Mouse (Mus musculus) MEL (cell line): ENCODE results near the gene Med16. TPM values are rescaled to one million over a fixed set of nuclear protein-coding genes. Genes with fewer than 3 reads are reported as not detected.

Experiments
- DNase-seq: peaks from one replicate; pipeline ENCODE4 v3.0.0; 2011; ENCODE audit warnings: low read depth, low spot score
- H3K27ac ChIP-seq: 2 replicates; pipeline ENCODE4 v1.5.1; 2012; ENCODE audit warnings: low read depth, mild to moderate bottlenecking, control low read depth, low read length, moderate library complexity; ENCODE audit not compliant: control insufficient read depth
- H3K27me3 ChIP-seq, 2 experiments: fragments of 150-350 bp in 1 of 2; sonication (generic) in 1 of 2; 2 replicates each; pipeline ENCODE4 v1.6.1; 2012; ENCODE audit warnings: low read length in 2 of 2, mild to moderate bottlenecking in 2 of 2, improper control_type of control experiment in 1 of 2, moderate library complexity in 1 of 2; ENCODE audit not compliant: insufficient read depth in 2 of 2, control insufficient read depth in 1 of 2
- H3K36me3 ChIP-seq, 2 experiments: 2 replicates each; pipeline ENCODE4 v1.6.1; 2012 to 2014; ENCODE audit warnings: low read length in 2 of 2, improper control_type of control experiment in 1 of 2, inconsistent platforms in 1 of 2, mild to moderate bottlenecking in 1 of 2; ENCODE audit not compliant: insufficient read depth in 2 of 2, control insufficient read depth in 1 of 2
- H3K4me1 ChIP-seq, 2 experiments: fragments of 150-350 bp in 1 of 2; sonication (generic) in 1 of 2; 2 replicates each; pipeline ENCODE4 v1.6.1; 2012; ENCODE audit warnings: low read length in 2 of 2, improper control_type of control experiment in 1 of 2, mild to moderate bottlenecking in 1 of 2; ENCODE audit not compliant: insufficient read depth in 2 of 2, control insufficient read depth in 1 of 2
- H3K4me3 ChIP-seq, 2 experiments: fragments of 150-350 bp in 1 of 2; sonication (generic) in 1 of 2; 2 replicates each; pipeline ENCODE4 v1.5.1; 2012; ENCODE audit warnings: low read depth in 2 of 2, low read length in 2 of 2, mild to moderate bottlenecking in 2 of 2, moderate library complexity in 2 of 2, control low read depth in 1 of 2, improper control_type of control experiment in 1 of 2; ENCODE audit not compliant: control insufficient read depth in 1 of 2, insufficient read depth in 1 of 2
- H3K79me2 ChIP-seq: 2 replicates; pipeline ENCODE4 v1.6.1; 2012; ENCODE audit warnings: mild to moderate bottlenecking, low read length, moderate library complexity; ENCODE audit not compliant: control insufficient read depth, poor library complexity, insufficient read depth
- H3K9ac ChIP-seq: 2 replicates; pipeline ENCODE4 v1.6.1; 2012; ENCODE audit warnings: low read depth, mild to moderate bottlenecking, control low read depth, low read length, moderate library complexity; ENCODE audit not compliant: control insufficient read depth, poor library complexity, severe bottlenecking
- H3K9me3 ChIP-seq: fragments of 150-350 bp; sonication (generic); replicated peaks from 2 replicates; pipeline ENCODE4 v1.6.1; 2012; ENCODE audit warnings: mild to moderate bottlenecking, low read length, improper control_type of control experiment, moderate library complexity; ENCODE audit not compliant: insufficient read depth
- BHLHE40 ChIP-seq: IDR thresholded peaks from 2 replicates; pipeline ENCODE4 v1.6.1; 2012; ENCODE audit warnings: low read depth, mild to moderate bottlenecking, inconsistent platforms, low read length, improper control_type of control experiment, borderline replicate concordance
- E2F4 ChIP-seq: IDR thresholded peaks from 2 replicates; pipeline ENCODE4 v1.6.1; 2011; ENCODE audit warnings: low read depth, low read length, improper control_type of control experiment, borderline replicate concordance
- EP300 ChIP-seq, 2 experiments: IDR thresholded peaks; 2 replicates each; pipeline ENCODE4 v1.6.1; 2011; ENCODE audit warnings: improper control_type of control experiment in 2 of 2, low read length in 2 of 2, low read depth in 1 of 2, mild to moderate bottlenecking in 1 of 2
- ETS1 ChIP-seq: IDR thresholded peaks from 2 replicates; pipeline ENCODE4 v1.6.1; 2012; ENCODE audit warnings: low read depth, mild to moderate bottlenecking, inconsistent platforms, low read length, improper control_type of control experiment, moderate library complexity
- GATA1 ChIP-seq: IDR thresholded peaks from 2 replicates; pipeline ENCODE4 v1.6.1; 2011; ENCODE audit warnings: low read depth, low read length, improper control_type of control experiment
- MAFK ChIP-seq: IDR thresholded peaks from 2 replicates; pipeline ENCODE4 v1.6.1; 2011; ENCODE audit warnings: low read depth, mild to moderate bottlenecking, low read length, improper control_type of control experiment, borderline replicate concordance
- MAX ChIP-seq: IDR thresholded peaks from 2 replicates; pipeline ENCODE4 v1.6.1; 2011; ENCODE audit warnings: low read length, improper control_type of control experiment
- MAZ ChIP-seq: IDR thresholded peaks from 2 replicates; pipeline ENCODE4 v1.6.1; 2012; ENCODE audit warnings: low read depth, mild to moderate bottlenecking, inconsistent platforms, low read length, improper control_type of control experiment
- MEF2A ChIP-seq: IDR thresholded peaks from 2 replicates; pipeline ENCODE4 v1.6.1; 2014; ENCODE audit warnings: low read depth, mild to moderate bottlenecking, inconsistent platforms, low read length, improper control_type of control experiment; ENCODE audit not compliant: poor library complexity, insufficient replicate concordance, severe bottlenecking; ENCODE audit errors: extremely low read depth
- MXI1 ChIP-seq: IDR thresholded peaks from 2 replicates; pipeline ENCODE4 v1.6.1; 2011; ENCODE audit warnings: mild to moderate bottlenecking, low read depth, low read length, improper control_type of control experiment
- MYB ChIP-seq: IDR thresholded peaks from 2 replicates; pipeline ENCODE4 v1.6.1; 2011; ENCODE audit warnings: mild to moderate bottlenecking, low read depth, low read length, improper control_type of control experiment
- NRF1 ChIP-seq: IDR thresholded peaks from 2 replicates; pipeline ENCODE4 v1.6.1; 2014; ENCODE audit warnings: low read depth, mild to moderate bottlenecking, inconsistent platforms, low read length, improper control_type of control experiment, moderate library complexity; ENCODE audit not compliant: poor library complexity, insufficient read depth, severe bottlenecking
- POLR2A ChIP-seq, 2 experiments: IDR thresholded peaks; 2 replicates each; pipeline ENCODE4 v1.6.1; 2011 to 2012; ENCODE audit warnings: low read length in 2 of 2, mild to moderate bottlenecking in 2 of 2, control low read depth in 1 of 2, improper control_type of control experiment in 1 of 2, low read depth in 1 of 2, moderate library complexity in 1 of 2; ENCODE audit not compliant: control insufficient read depth in 1 of 2, insufficient read depth in 1 of 2, poor library complexity in 1 of 2
- POLR2AphosphoS2 ChIP-seq: IDR thresholded peaks from 2 replicates; pipeline ENCODE4 v1.6.1; 2011; ENCODE audit warnings: low read length, improper control_type of control experiment
- RAD21 ChIP-seq: IDR thresholded peaks from 2 replicates; pipeline ENCODE4 v1.6.1; 2011; ENCODE audit warnings: mild to moderate bottlenecking, low read depth, low read length, improper control_type of control experiment
- SIN3A ChIP-seq: IDR thresholded peaks from 2 replicates; pipeline ENCODE4 v1.6.1; 2012; ENCODE audit warnings: low read length, improper control_type of control experiment, inconsistent platforms
- TBP ChIP-seq: IDR thresholded peaks from 2 replicates; pipeline ENCODE4 v1.8.0; 2011; ENCODE audit warnings: low read depth, low read length, improper control_type of control experiment
- TCF12 ChIP-seq: IDR thresholded peaks from 2 replicates; pipeline ENCODE4 v1.6.1; 2014; ENCODE audit warnings: low read depth, mild to moderate bottlenecking, inconsistent platforms, low read length, improper control_type of control experiment, moderate library complexity
- UBTF ChIP-seq: IDR thresholded peaks from 2 replicates; pipeline ENCODE4 v1.6.1; 2012; ENCODE audit warnings: low read depth, mild to moderate bottlenecking, inconsistent platforms, low read length, improper control_type of control experiment, moderate library complexity, borderline replicate concordance; ENCODE audit not compliant: insufficient read depth
- ZC3H11A ChIP-seq: IDR thresholded peaks from 2 replicates; pipeline ENCODE4 v1.6.1; 2012; ENCODE audit warnings: low read depth, mild to moderate bottlenecking, inconsistent platforms, low read length, improper control_type of control experiment
- ZMIZ1 ChIP-seq: IDR thresholded peaks from 2 replicates; pipeline ENCODE4 v1.6.1; 2012; ENCODE audit warnings: low read depth, mild to moderate bottlenecking, inconsistent platforms, low read length, improper control_type of control experiment, moderate library complexity
- polyA plus RNA-seq, 2 experiments: library from polyadenylated mRNA; stranded (reverse) in 1 of 2; unstranded in 1 of 2; fragments of >175 nt in 1 of 2; fragments of >200 nt in 1 of 2; gene quantifications; 2 replicates each; pipeline versions ENCODE4 v1.2.1 to v1.2.4; 2012; ENCODE audit warnings: low replicate concordance in 2 of 2, low read depth in 1 of 2; ENCODE audit not compliant: insufficient read length in 2 of 2, insufficient read depth in 1 of 2, missing spikeins in 1 of 2
- total RNA-seq: library from RNA; depleted of rRNA; stranded (reverse); fragments of 300-350 nt; gene quantifications from 2 replicates; pipeline ENCODE4 v1.2.3, GENCODE M21; 2012

Gene Med16
- total and polyA plus RNA-seq, 3 experiments, result 17.3 to 41.2 TPM; not detected in 1

DNA sequence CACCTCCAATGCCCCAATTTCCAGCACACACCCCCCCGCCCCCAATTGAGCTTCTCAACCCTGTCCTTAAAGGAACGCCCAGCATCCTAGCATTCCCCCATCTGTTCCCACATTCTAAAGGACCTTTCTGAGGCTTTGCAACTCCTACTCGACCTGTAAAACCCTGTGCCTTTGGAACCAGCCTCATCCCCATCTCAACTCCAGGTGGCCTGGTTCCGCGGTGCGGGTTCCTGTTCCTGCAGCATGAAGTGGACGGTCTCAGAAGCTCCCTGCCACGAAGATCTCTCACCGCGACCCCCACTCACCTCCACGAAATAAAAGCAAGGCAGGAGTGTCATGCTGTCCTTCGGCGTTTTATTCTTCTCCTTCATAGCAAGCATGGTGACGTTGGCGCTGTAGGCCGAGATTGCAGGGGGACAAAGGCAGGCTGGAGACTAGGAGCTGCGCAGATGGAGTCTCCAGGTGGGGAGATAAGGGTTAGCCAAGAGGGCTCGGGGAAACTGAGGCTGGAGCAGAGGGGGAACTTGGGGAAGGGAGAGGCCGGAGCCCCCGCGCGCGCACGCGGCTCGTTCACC is 34.9 kb downstream of the Med16 start:
- H3K79me2 ChIP-seq, result no peaks in the 10 kb centered on the region
- peaks cover 6 to 16% of the 10 kb centered on the region in 2 experiments; a peak in 3 of 4 replicates for H3K4me1 ChIP-seq
- TF ChIP-seq E2F4 (no peak), UBTF (no peak), RAD21 (no peak), POLR2AphosphoS2 (no peak), ETS1 (no peak), BHLHE40 (no peak), MAX (no peak), TBP (no peak), MAFK (no peak), MAZ (no peak), MYB (no peak), GATA1 (no peak), NRF1 (no peak), MXI1 (no peak), POLR2A (IDR thresholded peaks at IDR 0.05; ENCODE audit: control insufficient read depth in 1 of 2, insufficient read depth in 1 of 2, low read depth in 1 of 2, low read length in 2 of 2, poor library complexity in 1 of 2) (no peak), ZMIZ1 (no peak), ZC3H11A (no peak), EP300 (IDR thresholded peaks at IDR 0.05; ENCODE audit: low read depth in 1 of 2, low read length in 2 of 2) (no peak)
- no peaks in the 10 kb centered on the region for H3K27me3 ChIP-seq
- peaks cover 0 to 9% of the 10 kb centered on the region in 2 experiments; a peak in 2 of 4 replicates for H3K36me3 ChIP-seq
- H3K4me3 ChIP-seq, result peak overlapping the region; percentile 23 to 31; a peak in 2 of 4 replicates
- no peak for DNase-seq
- H3K9me3 ChIP-seq, result no peaks in the 10 kb centered on the region
- H3K9ac ChIP-seq, result peak overlapping the region; percentile 40; the same call in 1 of the 2 replicates
- no peak overlapping the region for H3K27ac ChIP-seq

DNA sequence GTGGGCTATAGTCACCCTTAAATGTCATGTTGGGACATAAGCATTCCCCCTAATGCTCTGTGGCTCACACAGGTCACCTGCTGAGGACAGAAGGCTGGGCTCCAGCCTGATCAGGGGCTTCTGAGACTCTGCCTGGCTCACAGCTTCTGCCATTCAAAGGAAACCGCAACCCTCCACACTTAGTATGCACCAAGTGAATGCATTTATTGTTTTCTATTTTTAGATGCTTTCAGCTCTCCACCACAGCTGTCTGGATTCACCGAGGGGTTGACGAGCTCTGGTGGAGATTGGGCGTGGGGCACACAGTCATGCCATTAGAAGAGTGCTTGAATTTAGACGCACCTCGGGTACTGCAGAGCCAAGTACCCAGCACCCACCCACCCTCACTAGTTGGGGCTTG is 35.4 kb downstream of the Med16 start:
- Histone ChIP-seq H3K4me1 (peaks cover 6 to 16% of the 10 kb centered on the region in 2 experiments; a peak in 3 of 4 replicates), H3K27me3 (no peaks in the 10 kb centered on the region), H3K36me3 (peaks cover 0 to 9% of the 10 kb centered on the region in 2 experiments; a peak in 2 of 4 replicates), H3K79me2 (no peaks in the 10 kb centered on the region), H3K9ac (no peak overlapping the region), H3K9me3 (no peaks in the 10 kb centered on the region), H3K4me3 (no peak overlapping the region), H3K27ac (no peak overlapping the region)
- TF ChIP-seq EP300 (IDR thresholded peaks at IDR 0.05; ENCODE audit: low read depth in 1 of 2, low read length in 2 of 2), result no peak
- no peak for TF ChIP-seq TBP
- TF ChIP-seq TCF12, result no peak
- no peak for TF ChIP-seq SIN3A
- no peak for TF ChIP-seq MEF2A
- no peak for TF ChIP-seq MAFK
- TF ChIP-seq MAZ, result no peak
- DNase-seq, result no peak
